Mouse (Mus musculus): ENCODE measurements around the gene Sertad2.

DNA sequence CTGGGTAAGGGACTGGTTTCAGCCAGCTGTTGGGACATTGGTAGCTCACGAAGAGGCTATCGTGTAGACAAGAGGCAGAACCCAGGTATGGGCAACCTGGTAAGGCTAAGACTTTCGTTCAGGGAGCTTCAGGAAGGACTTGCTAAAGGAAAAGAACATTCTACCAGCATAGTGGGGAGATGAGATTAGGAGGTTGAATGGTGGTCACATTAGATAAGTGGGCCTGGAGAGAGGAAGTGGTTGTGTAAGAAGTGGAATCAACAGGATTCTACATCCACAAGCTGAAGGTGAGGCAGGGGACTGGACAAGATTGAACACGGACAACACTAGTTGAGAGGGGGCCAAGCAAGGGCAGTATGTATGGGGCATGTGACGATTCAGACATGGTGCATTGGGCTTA is 138.6 kb downstream of the Sertad2 start:
- TF ChIP-seq USF1 (IDR thresholded peaks at IDR 0.05; ENCODE audit: low read depth) (no peak), POLR2A (IDR thresholded peaks at IDR 0.05; ENCODE audit: insufficient read length, low read depth) (no peak), TCF12 (IDR thresholded peaks at IDR 0.05; ENCODE audit: insufficient read depth, poor library complexity, severe bottlenecking) (no peak), MAX (IDR thresholded peaks at IDR 0.05; ENCODE audit: low read depth) (no peak), POLR2AphosphoS2 (IDR thresholded peaks at IDR 0.05; ENCODE audit: insufficient read length, low read depth) (no peak), MYOD1 (IDR thresholded peaks at IDR 0.05; ENCODE audit: control insufficient read depth in 1 of 3, insufficient read length in 2 of 3, low read depth in 2 of 3) (no peak), E2F4 (IDR thresholded peaks at IDR 0.05; ENCODE audit: insufficient read depth) (no peak), CEBPB (IDR thresholded peaks at IDR 0.05; ENCODE audit: insufficient read depth, poor library complexity, severe bottlenecking) (no peak), MYOG (IDR thresholded peaks at IDR 0.05; ENCODE audit: control insufficient read depth in 1 of 3, insufficient read depth in 1 of 3, insufficient read length in 2 of 3, low read depth in 2 of 3) (no peak), TCF3 (IDR thresholded peaks at IDR 0.05; ENCODE audit: insufficient read length, low read depth) (no peak), SRF (IDR thresholded peaks at IDR 0.05; ENCODE audit: control insufficient read depth, insufficient read length, low read depth) (no peak), REST (IDR thresholded peaks at IDR 0.05; ENCODE audit: insufficient read depth, insufficient read length) (no peak)

Data from myocyte (in vitro differentiated cells).